Mouse (Mus musculus) erythroblast, embryonic 14.5 days (primary cell): Measurements from ENCODE around the gene Grid1. TPM values are rescaled to one million over a fixed set of nuclear protein-coding genes. Genes with fewer than 3 reads are reported as not detected.

ENCODE experiments used
- H3K27me3 ChIP-seq: 2 replicates; pipeline ENCODE4 v1.6.1; 2012; ENCODE audit warnings: inconsistent platforms; ENCODE audit not compliant: control insufficient read depth
- H3K36me3 ChIP-seq: 2 replicates; pipeline ENCODE4 v1.6.1; 2012; ENCODE audit warnings: mild to moderate bottlenecking, inconsistent platforms; ENCODE audit not compliant: control insufficient read depth
- H3K4me1 ChIP-seq: 2 replicates; pipeline ENCODE4 v1.6.1; 2012; ENCODE audit warnings: inconsistent platforms; ENCODE audit not compliant: control insufficient read depth
- H3K4me3 ChIP-seq: replicated peaks from 2 replicates; pipeline ENCODE3; 2012; ENCODE audit warnings: moderate library complexity, mild to moderate bottlenecking, inconsistent platforms
- H3K9me3 ChIP-seq: 2 replicates; pipeline ENCODE4 v1.6.1; 2012; ENCODE audit warnings: low read length, inconsistent platforms, mixed read lengths; ENCODE audit not compliant: control insufficient read depth
- GATA1 ChIP-seq: IDR thresholded peaks from 2 replicates; pipeline ENCODE4 v1.6.1; 2012; ENCODE audit warnings: low read length, inconsistent platforms, mixed read lengths
- TAL1 ChIP-seq: IDR thresholded peaks from 3 replicates; pipeline ENCODE4 v1.6.1; 2012; ENCODE audit warnings: low read length, inconsistent platforms, mixed read lengths
- polyA plus RNA-seq: library from polyadenylated mRNA; stranded (reverse); fragments of >175 nt; gene quantifications from 2 replicates; pipeline ENCODE4 v1.2.3, GENCODE M21; 2012

The Grid1 gene
- polyA plus RNA-seq, 1 experiment, result not detected

DNA sequence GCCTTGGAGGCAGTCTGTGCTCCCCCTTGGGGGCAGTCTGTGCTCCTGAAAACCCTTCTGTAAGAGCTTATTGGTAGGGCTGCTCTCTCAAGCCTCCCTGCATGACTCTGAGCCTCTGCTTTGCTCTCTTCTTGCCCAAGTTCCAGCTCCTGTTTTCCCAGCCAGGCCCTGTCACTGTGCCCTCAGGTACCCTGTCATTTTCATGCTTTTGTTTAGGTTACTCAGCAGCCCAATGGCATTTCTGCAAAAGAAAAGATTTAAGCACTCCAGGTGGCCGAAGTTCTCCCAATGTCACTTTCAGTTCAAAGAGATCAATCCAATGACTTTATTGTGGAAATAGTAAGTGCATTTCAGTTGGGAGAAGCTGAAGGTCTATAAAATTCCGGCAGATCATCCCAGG lies 402.3 kb downstream of the Grid1 start:
- H3K27me3 ChIP-seq, result no peaks in the 10 kb centered on the region
- TF ChIP-seq GATA1 (no peak), TAL1 (no peak)

DNA sequence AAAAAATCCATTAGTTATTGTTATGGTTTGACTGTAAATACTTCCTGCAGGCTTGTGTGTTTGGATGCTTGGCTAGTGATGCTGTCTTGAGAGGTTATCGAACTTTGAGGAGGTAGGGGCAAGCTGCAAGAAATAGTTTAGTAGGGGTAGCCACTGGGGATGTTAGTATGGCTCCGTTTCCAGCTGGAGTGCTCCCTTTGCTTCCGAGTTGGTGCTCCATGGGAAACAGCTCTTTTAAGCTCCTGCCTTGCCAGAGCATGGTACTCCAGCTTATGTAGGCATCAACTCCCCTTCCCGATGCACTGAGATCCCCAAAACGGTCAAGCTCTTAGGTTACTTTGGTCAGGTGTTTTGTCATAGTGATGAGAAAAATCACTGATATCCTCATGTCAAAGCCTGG lies 407.7 kb downstream of the Grid1 start:
- H3K36me3 ChIP-seq, result no peaks in the 10 kb centered on the region
- TF ChIP-seq GATA1 (no peak), TAL1 (no peak)
- H3K4me3 ChIP-seq, result no peak overlapping the region
- H3K9me3 ChIP-seq, result peaks cover 13% of the 10 kb centered on the region
- no peaks in the 10 kb centered on the region for H3K27me3 ChIP-seq
- H3K4me1 ChIP-seq, result no peaks in the 10 kb centered on the region

More for the DNA sequence above, 402.3 kb downstream of the Grid1 start:
- H3K4me3 ChIP-seq, result no peak overlapping the region
- no peaks in the 10 kb centered on the region for H3K36me3 ChIP-seq
- peaks cover 15% of the 10 kb centered on the region for H3K9me3 ChIP-seq
- H3K4me1 ChIP-seq, result no peaks in the 10 kb centered on the region

DNA sequence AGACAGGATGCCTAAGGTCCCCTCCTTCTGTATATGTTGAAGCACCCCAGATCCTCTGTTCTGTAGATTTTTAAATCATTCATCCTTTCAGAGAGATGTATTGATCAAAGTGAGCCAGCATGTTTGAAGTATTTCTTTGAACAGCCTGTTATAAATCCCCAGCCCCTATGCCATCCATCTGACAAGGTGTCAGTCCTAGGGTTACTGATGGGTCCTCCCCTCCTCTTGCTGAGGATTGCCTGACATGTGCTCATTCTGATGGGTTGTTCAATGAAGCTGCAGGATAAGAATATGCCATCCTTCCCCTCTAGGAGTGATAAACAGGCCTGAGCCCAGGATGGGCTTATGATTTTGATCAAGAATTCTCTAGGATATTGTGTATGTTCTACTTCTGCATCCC lies 411.5 kb downstream of the Grid1 start:
- no peaks in the 10 kb centered on the region for H3K36me3 ChIP-seq
- H3K9me3 ChIP-seq, result peaks cover 9% of the 10 kb centered on the region
- H3K27me3 ChIP-seq, result no peaks in the 10 kb centered on the region
- TF ChIP-seq GATA1, result no peak
- no peak for TF ChIP-seq TAL1
- H3K4me1 ChIP-seq, result no peaks in the 10 kb centered on the region
- no peak overlapping the region for H3K4me3 ChIP-seq

DNA sequence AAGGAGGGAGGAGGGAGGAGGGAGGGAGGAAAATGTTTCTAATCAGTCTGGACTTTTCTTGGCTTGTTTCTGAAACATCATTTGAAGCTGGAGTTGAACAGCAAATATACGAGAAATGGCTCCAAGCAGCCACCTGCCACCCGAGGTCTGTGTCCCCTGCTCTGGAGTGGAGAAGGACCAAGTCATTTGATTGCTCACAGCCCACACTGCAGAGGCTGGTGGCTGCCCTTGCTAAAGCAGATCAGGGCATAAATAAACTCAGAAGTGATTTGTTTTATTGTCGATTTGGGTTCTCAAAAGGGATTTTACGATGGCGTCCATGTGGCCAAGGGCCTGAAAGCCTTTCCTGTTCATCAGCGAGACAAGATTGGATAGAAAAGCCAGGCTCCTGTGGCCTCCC lies 423.0 kb downstream of the Grid1 start:
- Histone ChIP-seq H3K9me3 (peaks cover 22% of the 10 kb centered on the region), H3K4me1 (no peaks in the 10 kb centered on the region), H3K4me3 (no peak overlapping the region), H3K27me3 (no peaks in the 10 kb centered on the region), H3K36me3 (no peaks in the 10 kb centered on the region)
- no peak for TF ChIP-seq TAL1
- no peak for TF ChIP-seq GATA1

DNA sequence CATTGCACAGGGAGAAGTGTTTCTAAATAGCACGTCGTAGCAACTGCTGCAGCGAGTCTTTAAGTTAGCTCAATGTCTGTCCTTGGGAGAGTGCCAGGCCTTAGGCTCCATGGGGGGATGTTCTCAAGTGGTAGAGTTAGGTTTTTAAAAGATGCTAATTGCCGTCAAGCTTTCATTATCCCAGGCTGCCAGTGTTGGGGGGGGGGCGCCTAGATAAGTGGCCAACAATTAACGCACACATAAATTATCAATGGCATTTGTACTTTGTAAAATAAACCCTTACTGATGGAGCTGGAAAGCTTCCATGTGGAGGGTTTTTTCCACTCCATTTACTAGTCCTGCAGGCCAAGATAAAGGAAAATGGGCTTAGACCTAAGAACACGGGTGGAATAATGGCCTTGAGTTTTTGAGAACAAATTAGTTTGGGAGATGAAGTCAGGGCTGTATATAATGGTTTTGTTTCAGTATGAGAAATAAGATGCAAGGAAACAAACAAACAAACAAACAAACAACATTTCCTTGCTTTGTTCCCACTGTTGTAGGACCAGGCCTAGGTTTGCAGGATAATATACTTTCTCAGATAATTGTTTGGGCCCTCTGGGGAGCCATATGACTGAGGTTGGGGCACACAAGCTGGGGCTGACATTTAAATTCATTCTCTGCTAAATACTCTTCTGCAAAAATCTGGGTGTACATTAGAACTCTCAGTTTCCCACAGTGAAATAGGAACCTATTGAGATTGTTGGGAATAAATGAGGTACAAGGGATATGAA lies 425.1 kb downstream of the Grid1 start:
- Histone ChIP-seq H3K27me3 (no peaks in the 10 kb centered on the region), H3K4me1 (no peaks in the 10 kb centered on the region), H3K4me3 (no peak overlapping the region), H3K9me3 (peaks cover 23% of the 10 kb centered on the region), H3K36me3 (no peaks in the 10 kb centered on the region)
- TF ChIP-seq TAL1 (no peak), GATA1 (no peak)

DNA sequence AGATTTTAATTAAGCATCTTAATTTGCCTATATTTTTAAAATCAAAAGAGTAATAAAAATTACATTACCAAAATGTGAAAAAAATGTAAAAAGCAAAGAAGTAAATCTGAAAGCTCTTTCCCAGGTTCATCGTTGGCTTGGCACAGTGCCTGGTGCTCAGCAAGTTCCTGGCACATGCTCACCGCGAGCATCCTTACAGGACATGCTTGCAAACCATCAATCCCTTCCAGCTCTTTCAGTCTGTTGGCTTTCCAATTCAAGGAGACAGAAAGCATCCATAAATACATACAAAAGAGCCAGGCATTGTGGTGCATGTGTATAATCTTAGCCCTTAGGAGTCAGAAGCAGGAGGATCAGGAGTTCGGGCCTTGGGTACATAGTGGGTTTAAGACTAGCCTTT lies 430.5 kb downstream of the Grid1 start:
- no peak overlapping the region for H3K4me3 ChIP-seq
- H3K36me3 ChIP-seq, result no peaks in the 10 kb centered on the region
- TF ChIP-seq TAL1 (no peak), GATA1 (no peak)
- H3K4me1 ChIP-seq, result no peaks in the 10 kb centered on the region
- H3K9me3 ChIP-seq, result peaks cover 12% of the 10 kb centered on the region
- no peaks in the 10 kb centered on the region for H3K27me3 ChIP-seq

DNA sequence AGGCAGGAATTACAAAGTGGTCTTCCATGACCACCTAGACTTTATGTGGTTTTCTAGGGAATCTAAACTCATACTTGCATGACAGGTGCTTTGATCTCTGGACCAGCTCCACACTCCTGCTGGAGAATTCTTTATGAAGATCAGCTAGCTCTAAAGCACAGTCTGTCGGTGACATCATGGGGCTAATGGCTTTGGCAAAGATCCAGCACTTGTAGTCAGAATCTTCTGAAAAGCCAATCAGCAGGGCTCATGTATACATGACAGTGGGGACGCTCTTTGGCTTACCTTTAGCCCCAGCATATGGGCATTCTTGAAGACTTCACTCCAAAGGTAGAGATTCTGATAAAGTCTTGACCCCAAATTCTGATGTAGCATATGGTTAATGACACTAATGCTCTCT lies 434.6 kb downstream of the Grid1 start:
- no peaks in the 10 kb centered on the region for H3K27me3 ChIP-seq
- H3K9me3 ChIP-seq, result peaks cover 2% of the 10 kb centered on the region; the same call in 1 of the 2 replicates
- H3K36me3 ChIP-seq, result no peaks in the 10 kb centered on the region
- TF ChIP-seq GATA1 (no peak), TAL1 (no peak)
- H3K4me3 ChIP-seq, result no peak overlapping the region
- no peaks in the 10 kb centered on the region for H3K4me1 ChIP-seq

DNA sequence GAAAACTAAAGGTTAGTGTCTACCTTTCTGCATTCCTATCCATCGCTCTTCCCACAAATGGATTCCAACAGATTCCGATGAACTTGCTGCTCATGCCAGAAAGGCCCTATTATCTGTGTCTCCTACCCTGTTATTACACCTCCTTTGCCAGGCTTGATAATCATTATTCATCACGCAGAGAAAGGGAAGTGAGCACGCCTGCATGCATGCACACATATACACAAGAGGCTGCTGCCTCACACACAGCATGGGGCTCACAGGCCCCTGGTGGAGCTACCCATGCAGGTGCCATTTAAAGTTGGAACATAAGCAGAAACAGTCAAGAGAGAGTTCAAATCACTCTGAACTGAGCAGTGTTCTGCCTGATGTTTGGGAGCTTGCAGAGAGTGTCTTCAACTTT lies 450.4 kb downstream of the Grid1 start:
- Histone ChIP-seq H3K27me3 (no peaks in the 10 kb centered on the region), H3K9me3 (no peaks in the 10 kb centered on the region; the same call in 1 of the 2 replicates), H3K4me1 (no peaks in the 10 kb centered on the region)

DNA sequence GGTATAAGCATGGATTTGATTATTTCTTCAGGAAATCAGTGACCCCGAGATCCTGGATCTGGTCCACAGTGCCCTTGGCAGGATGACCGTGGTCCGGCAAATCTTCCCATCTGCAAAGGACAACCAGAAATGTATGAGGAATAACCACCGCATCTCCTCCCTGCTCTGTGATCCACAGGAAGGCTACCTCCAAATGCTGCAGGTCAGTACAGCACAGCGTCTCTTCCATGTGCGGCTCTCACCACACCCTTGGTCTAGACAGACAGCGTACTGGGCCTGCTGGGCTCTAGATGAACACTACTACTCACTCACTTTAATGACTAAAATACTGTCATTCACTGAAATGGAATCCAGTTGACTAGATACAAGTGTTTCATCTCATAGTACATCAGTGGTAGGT lies 489.3 kb downstream of the Grid1 start:
- no peaks in the 10 kb centered on the region for H3K27me3 ChIP-seq
- no peak overlapping the region for H3K4me3 ChIP-seq
- TF ChIP-seq GATA1 (no peak), TAL1 (no peak)

More for the DNA sequence above, 450.4 kb downstream of the Grid1 start:
- Histone ChIP-seq H3K36me3 (no peaks in the 10 kb centered on the region), H3K4me3 (no peak overlapping the region)
- TF ChIP-seq TAL1 (no peak), GATA1 (no peak)

More for the DNA sequence above, 489.3 kb downstream of the Grid1 start:
- peaks cover 4% of the 10 kb centered on the region; the same call in 1 of the 2 replicates for H3K9me3 ChIP-seq
- H3K4me1 ChIP-seq, result no peaks in the 10 kb centered on the region
- no peaks in the 10 kb centered on the region for H3K36me3 ChIP-seq
